ENCODE assay signal across 19 mouse cellular contexts in the genomic region with DNA sequence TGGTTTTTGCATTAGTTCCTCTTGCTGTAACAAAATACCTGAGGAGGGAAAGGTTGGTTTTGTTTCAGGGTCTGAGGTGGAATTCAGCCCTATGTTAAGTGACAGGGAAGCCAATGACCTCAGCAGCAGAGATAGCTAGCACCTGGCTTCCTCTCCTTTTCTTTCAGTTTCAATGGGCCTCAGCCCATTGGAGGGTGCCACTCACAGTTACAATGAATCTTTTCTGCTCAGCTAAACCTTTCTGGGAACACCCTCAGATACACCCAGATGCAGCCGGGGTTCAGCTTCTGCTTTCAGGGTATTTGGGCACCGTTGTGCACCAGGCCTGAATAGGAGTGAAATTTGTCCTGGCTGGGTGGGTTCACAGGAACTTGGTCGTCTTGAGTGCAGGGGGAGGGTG. TPM values are rescaled to one million over a fixed set of nuclear protein-coding genes. Genes with fewer than 3 reads are reported as not detected.
DNase-seq lines count a peak whose midpoint lies in the region; ATAC-seq lines count a peak whose summit lies in the region.
"Had no signal": no experiment of that assay in that cellular context is flagged by ENCODE, and none has a peak within 500 bp of the region (broad histone marks: within the 10 kb centered on the region; RNA-seq: fewer than 3 reads in every experiment).

No protein-coding gene starts in this region.

- H3K27ac ChIP-seq in heart, embryonic 16.5 days (ENCODE audit: low read length), result no peak overlapping the region
- H3K27ac ChIP-seq in forebrain, embryonic 11.5 days (ENCODE audit: low read depth, low read length), result no peak overlapping the region
- no peak overlapping the region for H3K27ac ChIP-seq in hindbrain, embryonic 12.5 days
- H3K27ac ChIP-seq: embryonic facial prominence, embryonic 12.5 days; forebrain, embryonic 12.5 days; gastrocnemius, adult 2 months; heart, embryonic 13.5 days; hindbrain, embryonic 13.5 days; kidney, postnatal 0 days; limb, embryonic 13.5 days; lung, embryonic 15.5 days; neural tube, embryonic 13.5 days had no signal

- no peak for DNase-seq in heart, adult 8-10 months (ENCODE audit: low spot score)
- peak; percentile 90 for DNase-seq in A20 (ENCODE audit: low read depth, low spot score)
- peak; percentile 13 for DNase-seq in spleen, adult 12 weeks (ENCODE audit: low spot score)
- no peak for DNase-seq in forebrain, embryonic 11.5 days (ENCODE audit: low spot score)
- no peak for DNase-seq in gastrocnemius, adult 8-10 months (ENCODE audit: low spot score in 2 of 2)
- DNase-seq: cerebellum, postnatal 14 days; gastrocnemius, adult 2 months; midbrain, embryonic 14.5 days had no signal

- H3K36me3 ChIP-seq in heart, embryonic 16.5 days (ENCODE audit: control insufficient read depth, insufficient read depth), result no peaks in the 10 kb centered on the region
- H3K36me3 ChIP-seq in forebrain, embryonic 11.5 days (ENCODE audit: control insufficient read depth, insufficient read depth, low read length), result no peaks in the 10 kb centered on the region
- H3K36me3 ChIP-seq in hindbrain, embryonic 12.5 days, result no peaks in the 10 kb centered on the region
- H3K36me3 ChIP-seq: embryonic facial prominence, embryonic 12.5 days; forebrain, embryonic 12.5 days; heart, embryonic 13.5 days; hindbrain, embryonic 13.5 days; limb, embryonic 13.5 days; lung, embryonic 15.5 days; neural tube, embryonic 13.5 days had no signal

- no peaks in the 10 kb centered on the region for H3K4me1 ChIP-seq in heart, embryonic 16.5 days (ENCODE audit: control insufficient read depth, insufficient read depth, low read length)
- no peaks in the 10 kb centered on the region for H3K4me1 ChIP-seq in forebrain, embryonic 11.5 days (replicated peaks; ENCODE audit: control insufficient read depth, insufficient read depth, low read length)
- no peaks in the 10 kb centered on the region for H3K4me1 ChIP-seq in hindbrain, embryonic 12.5 days
- H3K4me1 ChIP-seq: embryonic facial prominence, embryonic 12.5 days; heart, embryonic 13.5 days; lung, embryonic 15.5 days had no signal

- ATAC-seq in heart, embryonic 16.5 days (replicated peaks; ENCODE audit: extremely low read depth, insufficient read depth, low FRiP score), result 0 out of 2 replicates have a peak, but pooled peaks have one; percentile 14
- peak; percentile 46 for ATAC-seq in common myeloid progenitor, adult 5-6 weeks (replicated peaks; ENCODE audit: low read depth, poor library complexity, severe bottlenecking)
- ATAC-seq in forebrain, embryonic 11.5 days (replicated peaks; ENCODE audit: low FRiP score), result no peak
- no peak for ATAC-seq in hindbrain, embryonic 12.5 days (ENCODE audit: low FRiP score)

- no peaks in the 10 kb centered on the region for H3K9me3 ChIP-seq in heart, embryonic 16.5 days (replicated peaks; ENCODE audit: control insufficient read depth, low read length)
- no peaks in the 10 kb centered on the region for H3K9me3 ChIP-seq in forebrain, embryonic 11.5 days (ENCODE audit: control insufficient read depth, low read length)
- no peaks in the 10 kb centered on the region for H3K9me3 ChIP-seq in hindbrain, embryonic 12.5 days (replicated peaks)
- H3K9me3 ChIP-seq: embryonic facial prominence, embryonic 12.5 days; forebrain, embryonic 12.5 days; heart, embryonic 13.5 days; hindbrain, embryonic 13.5 days; limb, embryonic 13.5 days; lung, embryonic 15.5 days; neural tube, embryonic 13.5 days had no signal

- no peak overlapping the region for H3K4me2 ChIP-seq in heart, embryonic 16.5 days (ENCODE audit: low read depth, low read length)
- no peak overlapping the region for H3K4me2 ChIP-seq in forebrain, embryonic 11.5 days (ENCODE audit: low read depth, low read length, severe bottlenecking)
- no peak overlapping the region for H3K4me2 ChIP-seq in hindbrain, embryonic 12.5 days (replicated peaks)
- H3K4me2 ChIP-seq: embryonic facial prominence, embryonic 12.5 days; forebrain, embryonic 12.5 days; heart, embryonic 13.5 days; hindbrain, embryonic 13.5 days; limb, embryonic 13.5 days; lung, embryonic 15.5 days; neural tube, embryonic 13.5 days had no signal

- H3K27me3 ChIP-seq in heart, embryonic 16.5 days (ENCODE audit: control insufficient read depth, insufficient read depth, low read length), result no peaks in the 10 kb centered on the region
- no peaks in the 10 kb centered on the region for H3K27me3 ChIP-seq in forebrain, embryonic 11.5 days (ENCODE audit: control insufficient read depth, insufficient read depth, low read length)
- 0 out of 2 replicates have a peak, but pooled peaks cover 2% of the 10 kb centered on the region for H3K27me3 ChIP-seq in hindbrain, embryonic 12.5 days
- H3K27me3 ChIP-seq: embryonic facial prominence, embryonic 12.5 days; hindbrain, embryonic 13.5 days; limb, embryonic 13.5 days; lung, embryonic 15.5 days; neural tube, embryonic 13.5 days had no signal

- WGBS in heart, embryonic 16.5 days, result 66% methylated on average over 3 of the region's 3 CpGs
- 34% methylated on average over 3 of the region's 3 CpGs for WGBS in forebrain, embryonic 11.5 days
- WGBS in hindbrain, embryonic 12.5 days, result 68% methylated on average over 3 of the region's 3 CpGs

- H3K9ac ChIP-seq in heart, embryonic 16.5 days (ENCODE audit: low read length), result no peak overlapping the region
- no peak overlapping the region for H3K9ac ChIP-seq in forebrain, embryonic 11.5 days (ENCODE audit: low read length)
- H3K9ac ChIP-seq in hindbrain, embryonic 12.5 days, result no peak overlapping the region
- H3K9ac ChIP-seq: embryonic facial prominence, embryonic 12.5 days; forebrain, embryonic 12.5 days; heart, embryonic 13.5 days; hindbrain, embryonic 13.5 days; limb, embryonic 13.5 days; lung, embryonic 15.5 days; neural tube, embryonic 13.5 days had no signal

- no peak overlapping the region for H3K4me3 ChIP-seq in heart, embryonic 16.5 days (ENCODE audit: low read length)
- H3K4me3 ChIP-seq in forebrain, embryonic 11.5 days (ENCODE audit: low read depth, low read length), result no peak overlapping the region
- H3K4me3 ChIP-seq in hindbrain, embryonic 12.5 days, result no peak overlapping the region
- H3K4me3 ChIP-seq: embryonic facial prominence, embryonic 12.5 days; forebrain, embryonic 12.5 days; gastrocnemius, adult 2 months; heart, embryonic 13.5 days; hindbrain, embryonic 13.5 days; limb, embryonic 13.5 days; lung, embryonic 15.5 days; neural tube, embryonic 13.5 days had no signal

RNA-seq across cellular contexts. Expression of a gene that starts 53.7 kb away (rescaled TPM):
- 0.34 and 0.39 TPM in 2 replicates for polyA plus RNA-seq in heart, embryonic 16.5 days (2015; fragmentation: Nextera tagmentation; extraction: Ambion mirVana)
- under 1 TPM; 0.05 to 0.16 (median 0.12) TPM for total RNA-seq in heart, adult 8-10 months (2022)
- not detected in 2 replicates for total RNA-seq in common myeloid progenitor, adult 5-6 weeks (2017)
- 0.07 TPM in 1 of 2 replicates, not detected in the other for polyA plus RNA-seq in forebrain, embryonic 11.5 days (2014; fragmentation: Nextera tagmentation; extraction: Ambion mirVana)
- 0.05 and 0.12 TPM in 2 replicates for polyA plus RNA-seq in hindbrain, embryonic 12.5 days (2016; fragmentation: Nextera tagmentation; extraction: Ambion mirVana)
- total RNA-seq in gastrocnemius, adult 8-10 months (2022), result not detected
- total RNA-seq: gastrocnemius, adult 2 months had no signal
- polyA plus RNA-seq: limb, embryonic 13.5 days had no signal

Comparison
In these comparisons a context has a peak if more than half of its experiments do, and no peak if none do; other contexts are left out.
1. ATAC-seq: peak in heart, embryonic 16.5 days (single experiment) and common myeloid progenitor, adult 5-6 weeks (single experiment); none in forebrain, embryonic 11.5 days (single experiment) and hindbrain, embryonic 12.5 days (single experiment).
2. DNase-seq: peak in A20 (single experiment) and spleen, adult 12 weeks (single experiment); none in heart, adult 8-10 months (single experiment), forebrain, embryonic 11.5 days (single experiment) and gastrocnemius, adult 8-10 months (0 of 2).